In genomic region chr4:131837872-131838524, GRCm38 (mm10) we compare ENCODE assay signal across 8 mouse cellular contexts. TPM values are rescaled to one million over a fixed set of nuclear protein-coding genes. Genes with fewer than 3 reads are reported as not detected.
DNase-seq lines count a peak whose midpoint lies in the region; ATAC-seq and TF ChIP-seq lines count a peak whose summit lies in the region.

Gene Ptpru, minus strand, starts transcription at chr4:131838288.

- no peak for TF ChIP-seq POLR2A in embryonic fibroblast, embryonic 13.5 days (IDR thresholded peaks at IDR 0.05; ENCODE audit: low read depth, low read length)

- no peaks in the 10 kb centered on the region for H3K9me3 ChIP-seq in heart, embryonic 13.5 days
- no peaks in the 10 kb centered on the region for H3K9me3 ChIP-seq in liver, embryonic 12.5 days (replicated peaks)
- no peaks in the 10 kb centered on the region for H3K9me3 ChIP-seq in stomach, embryonic 14.5 days (ENCODE audit: control insufficient read depth, low read depth, low read length)

- H3K27me3 ChIP-seq in heart, embryonic 13.5 days (replicated peaks) = peaks cover 87% of the 10 kb centered on the region
- H3K27me3 ChIP-seq in liver, embryonic 12.5 days (replicated peaks) = peaks cover 87% of the 10 kb centered on the region
- 0 out of 2 replicates have a peak, but pooled peaks cover 4% of the 10 kb centered on the region for H3K27me3 ChIP-seq in stomach, embryonic 14.5 days (ENCODE audit: control insufficient read depth, insufficient read depth, low read length)

- ATAC-seq in heart, embryonic 13.5 days (ENCODE audit: extremely low read depth, insufficient number of reproducible peaks, low FRiP score, low TSS enrichment) = peak; percentile 63; the same call in 1 of the 2 replicates
- peak; percentile 67 for ATAC-seq in liver, embryonic 12.5 days
- ATAC-seq in stomach, embryonic 14.5 days (ENCODE audit: insufficient number of reproducible peaks, insufficient read depth, low FRiP score, low read depth) = peak; percentile 79

- WGBS in heart, embryonic 13.5 days = under 1% methylated on average over 72 of the region's 72 CpGs
- under 1% methylated on average over 72 of the region's 72 CpGs for WGBS in liver, embryonic 12.5 days (ENCODE audit: insufficient replicate concordance)
- under 1% methylated on average over 72 of the region's 72 CpGs for WGBS in stomach, embryonic 14.5 days

- no peak within 1 kb of the TSS for H3K27ac ChIP-seq in embryonic fibroblast, embryonic 13.5 days (ENCODE audit: insufficient read depth, low read length)
- H3K27ac ChIP-seq in heart, embryonic 13.5 days (replicated peaks) = no peak within 1 kb of the TSS
- no peak within 1 kb of the TSS for H3K27ac ChIP-seq in liver, embryonic 12.5 days
- H3K27ac ChIP-seq in stomach, embryonic 14.5 days (ENCODE audit: low read length) = 0 out of 2 replicates have a peak within 1 kb of the TSS, but pooled peaks have one; percentile 27

- no peaks in the 10 kb centered on the region for H3K36me3 ChIP-seq in heart, embryonic 13.5 days
- no peaks in the 10 kb centered on the region for H3K36me3 ChIP-seq in liver, embryonic 12.5 days
- H3K36me3 ChIP-seq in stomach, embryonic 14.5 days (ENCODE audit: control insufficient read depth, insufficient read depth, low read length) = no peaks in the 10 kb centered on the region

- no peaks in the 10 kb centered on the region for H3K4me1 ChIP-seq in embryonic fibroblast, embryonic 13.5 days (ENCODE audit: control insufficient read depth, insufficient read depth, low read length)
- peaks cover 26% of the 10 kb centered on the region for H3K4me1 ChIP-seq in heart, embryonic 13.5 days
- H3K4me1 ChIP-seq in liver, embryonic 12.5 days = peaks cover 58% of the 10 kb centered on the region
- H3K4me1 ChIP-seq in stomach, embryonic 14.5 days (ENCODE audit: control insufficient read depth, insufficient read depth, low read length) = 0 out of 2 replicates have a peak, but pooled peaks cover 4% of the 10 kb centered on the region

- H3K9ac ChIP-seq in heart, embryonic 13.5 days = peak within 1 kb of the TSS; percentile 85
- H3K9ac ChIP-seq in liver, embryonic 12.5 days = peak within 1 kb of the TSS; percentile 71
- peak within 1 kb of the TSS; percentile 70 for H3K9ac ChIP-seq in stomach, embryonic 14.5 days (replicated peaks; ENCODE audit: low read depth, low read length)

- peak; percentile 39 for DNase-seq in 3T3-L1 (ENCODE audit: low read depth, low spot score)
- DNase-seq in adrenal gland, postnatal 4 days (ENCODE audit: low spot score in 2 of 2) = peak; percentile 82 to 85
- peak; percentile 96 for DNase-seq in kidney, postnatal 10 days
- DNase-seq in natural killer cell, adult 2 months (ENCODE audit: low spot score in 2 of 2) = peak; percentile 72 to 86

- peak; percentile 82 for TF ChIP-seq CTCF in embryonic fibroblast, embryonic 13.5 days (IDR thresholded peaks at IDR 0.05; ENCODE audit: borderline replicate concordance, insufficient read depth, low read length)

- peak within 1 kb of the TSS; percentile 100 for H3K4me2 ChIP-seq in heart, embryonic 13.5 days
- peak within 1 kb of the TSS; percentile 91 for H3K4me2 ChIP-seq in liver, embryonic 12.5 days
- H3K4me2 ChIP-seq in stomach, embryonic 14.5 days (replicated peaks; ENCODE audit: low read depth, low read length) = peak within 1 kb of the TSS; percentile 97

- peak within 1 kb of the TSS; percentile 41 for H3K4me3 ChIP-seq in embryonic fibroblast, embryonic 13.5 days (ENCODE audit: insufficient read depth, low read length)
- H3K4me3 ChIP-seq in heart, embryonic 13.5 days = peak within 1 kb of the TSS; percentile 70
- H3K4me3 ChIP-seq in liver, embryonic 12.5 days = peak within 1 kb of the TSS; percentile 64
- H3K4me3 ChIP-seq in stomach, embryonic 14.5 days (ENCODE audit: low read depth, low read length) = peak within 1 kb of the TSS; percentile 50

RNA-seq across cellular contexts. Expression of gene Ptpru, which starts in this region (rescaled TPM):
- total RNA-seq in adrenal gland, postnatal 4 days (2021) = 10 to 100 TPM; 61.3 to 64.8 TPM
- polyA plus RNA-seq in embryonic fibroblast, embryonic 13.5 days (2011; ENCODE audit: insufficient read length, low read depth, missing spikeins) = 2.0 and 2.8 TPM in 2 replicates
- polyA plus RNA-seq in heart, embryonic 13.5 days (2015; fragmentation: Nextera tagmentation; extraction: Ambion mirVana) = 1.7 and 2.2 TPM in 2 replicates
- polyA plus RNA-seq in liver, embryonic 12.5 days (2016; fragmentation: Nextera tagmentation; extraction: Ambion mirVana) = 2.7 and 2.8 TPM in 2 replicates
- 16.1 and 18.0 TPM in 2 replicates for polyA plus RNA-seq in stomach, embryonic 14.5 days (2014; fragmentation: Nextera tagmentation; extraction: Ambion mirVana)

Comparison
In these comparisons a context has a peak if more than half of its experiments do, and no peak if none do; other contexts are left out.
1. DNase-seq: peak in every context shown above with its lines; median percentile 96 in kidney, postnatal 10 days; 84 in adrenal gland, postnatal 4 days; 79 in natural killer cell, adult 2 months; 39 in 3T3-L1.